ENCODE assay signal across 8 mouse cellular contexts in the genomic region with DNA sequence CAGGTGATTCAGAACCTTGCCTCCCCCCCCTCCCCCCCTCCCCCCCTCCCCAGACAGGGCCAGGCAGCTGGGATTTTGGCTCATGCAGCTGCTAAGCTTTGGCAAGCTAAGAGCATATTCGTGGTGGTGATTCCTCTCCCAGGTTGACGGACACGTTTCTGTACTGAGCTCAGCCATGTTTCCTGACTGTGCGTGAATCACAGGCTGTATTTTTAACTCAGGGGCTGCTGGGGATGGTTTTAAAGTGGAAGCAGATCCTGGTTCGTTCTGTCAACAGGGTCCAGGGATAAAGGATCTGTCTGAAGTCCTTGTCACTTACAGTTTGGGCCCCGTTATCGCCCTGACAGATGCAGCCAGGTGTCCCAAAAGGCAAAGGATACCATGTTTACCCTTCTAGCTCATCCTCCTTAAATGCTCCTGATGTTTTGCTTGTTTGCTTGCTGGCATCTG. TPM values are rescaled to one million over a fixed set of nuclear protein-coding genes. Genes with fewer than 3 reads are reported as not detected.
DNase-seq lines count a peak whose midpoint lies in the region; ATAC-seq and TF ChIP-seq lines count a peak whose summit lies in the region.

No protein-coding gene starts in this region.

- peak overlapping the region; percentile 52 for H3K4me3 ChIP-seq in gastrocnemius, adult 2 months
- H3K4me3 ChIP-seq in embryonic facial prominence, embryonic 11.5 days (ENCODE audit: low read depth, low read length), result no peak overlapping the region
- no peak overlapping the region for H3K4me3 ChIP-seq in hindbrain, postnatal 0 days (ENCODE audit: low read length)
- H3K4me3 ChIP-seq in neural tube, embryonic 15.5 days (replicated peaks), result peak overlapping the region; percentile 17

- no peaks in the 10 kb centered on the region for H3K9me3 ChIP-seq in embryonic facial prominence, embryonic 11.5 days (replicated peaks; ENCODE audit: control insufficient read depth, low read length)
- H3K9me3 ChIP-seq in hindbrain, postnatal 0 days (ENCODE audit: low read length), result no peaks in the 10 kb centered on the region
- H3K9me3 ChIP-seq in neural tube, embryonic 15.5 days (replicated peaks), result no peaks in the 10 kb centered on the region

- no peak overlapping the region for H3K4me2 ChIP-seq in embryonic facial prominence, embryonic 11.5 days (ENCODE audit: low read depth, low read length)
- H3K4me2 ChIP-seq in hindbrain, postnatal 0 days (ENCODE audit: low read depth, low read length), result peak overlapping the region; percentile 65
- H3K4me2 ChIP-seq in neural tube, embryonic 15.5 days, result peak overlapping the region; percentile 66

- peaks cover 20% of the 10 kb centered on the region for H3K4me1 ChIP-seq in embryonic facial prominence, embryonic 11.5 days (ENCODE audit: control insufficient read depth, insufficient read depth, low read length)
- peaks cover 56% of the 10 kb centered on the region for H3K4me1 ChIP-seq in hindbrain, postnatal 0 days (ENCODE audit: insufficient read depth, low read length)
- H3K4me1 ChIP-seq in neural tube, embryonic 15.5 days, result peaks cover 84% of the 10 kb centered on the region

- peak overlapping the region; percentile 100 for H3K27ac ChIP-seq in gastrocnemius, adult 2 months
- peak overlapping the region; percentile 98 for H3K27ac ChIP-seq in embryonic facial prominence, embryonic 11.5 days (replicated peaks; ENCODE audit: low read depth, low read length)
- H3K27ac ChIP-seq in hindbrain, postnatal 0 days, result peak overlapping the region; percentile 98
- peak overlapping the region; percentile 99 for H3K27ac ChIP-seq in neural tube, embryonic 15.5 days (replicated peaks)

- TF ChIP-seq CTCF in gastrocnemius, adult 2 months (IDR thresholded peaks at IDR 0.05), result no peak
- no peak for TF ChIP-seq CTCF in hindbrain, postnatal 0 days (IDR thresholded peaks at IDR 0.05; ENCODE audit: low read depth)

- DNase-seq in gastrocnemius, adult 2 months, result peak; percentile 64
- no peak for DNase-seq in gastrocnemius, postnatal 36 days
- peak; percentile 79 for DNase-seq in 3T3-L1 (ENCODE audit: low read depth, low spot score)
- no peak for DNase-seq in embryonic facial prominence, embryonic 11.5 days (ENCODE audit: low spot score)
- peak; percentile 64 for DNase-seq in hindbrain, postnatal 0 days (ENCODE audit: low spot score)
- no peak for DNase-seq in gastrocnemius, postnatal 14 days
- no peak for DNase-seq in adrenal gland, postnatal 25 days

- H3K36me3 ChIP-seq in embryonic facial prominence, embryonic 11.5 days (replicated peaks; ENCODE audit: control insufficient read depth, insufficient read depth, low read depth, low read length), result no peaks in the 10 kb centered on the region
- no peaks in the 10 kb centered on the region for H3K36me3 ChIP-seq in hindbrain, postnatal 0 days (ENCODE audit: insufficient read depth, low read length)
- no peaks in the 10 kb centered on the region for H3K36me3 ChIP-seq in neural tube, embryonic 15.5 days

- H3K27me3 ChIP-seq in embryonic facial prominence, embryonic 11.5 days (ENCODE audit: control insufficient read depth, insufficient read depth, low read length), result no peaks in the 10 kb centered on the region
- no peaks in the 10 kb centered on the region for H3K27me3 ChIP-seq in hindbrain, postnatal 0 days (ENCODE audit: insufficient read depth, low read length)
- no peaks in the 10 kb centered on the region for H3K27me3 ChIP-seq in neural tube, embryonic 15.5 days (replicated peaks)

- intact Hi-C loops in gastrocnemius, adult 2 months (cut with DNase I), result no loop called here
- intact Hi-C loops in gastrocnemius, postnatal 36 days (cut with DNase I), result no loop called here
- intact Hi-C loops in gastrocnemius, postnatal 14 days (cut with DNase I; ENCODE audit: low total_unique reads), result no loop called here

- peak overlapping the region; percentile 44 for H3K9ac ChIP-seq in embryonic facial prominence, embryonic 11.5 days (replicated peaks; ENCODE audit: low read length)
- peak overlapping the region; percentile 6 for H3K9ac ChIP-seq in hindbrain, postnatal 0 days (replicated peaks; ENCODE audit: low read length)
- peak overlapping the region; percentile 42 for H3K9ac ChIP-seq in neural tube, embryonic 15.5 days (replicated peaks)

- 16% methylated on average over 7 of the region's 7 CpGs for WGBS in embryonic facial prominence, embryonic 11.5 days
- WGBS in hindbrain, postnatal 0 days, result 5% methylated on average over 7 of the region's 7 CpGs
- 14% methylated on average over 7 of the region's 7 CpGs for WGBS in neural tube, embryonic 15.5 days

- no peak for ATAC-seq in embryonic facial prominence, embryonic 11.5 days (replicated peaks; ENCODE audit: insufficient number of reproducible peaks, low FRiP score, low TSS enrichment, low read depth)
- ATAC-seq in hindbrain, postnatal 0 days, result no peak
- ATAC-seq in neural tube, embryonic 15.5 days (ENCODE audit: low FRiP score), result no peak

RNA-seq across cellular contexts. Expression of a gene that starts 11.9 kb away (rescaled TPM):
- 10 to 100 TPM; 21.5 to 28.2 TPM for total RNA-seq in gastrocnemius, adult 2 months (2021)
- total RNA-seq in gastrocnemius, postnatal 36 days (2021), result 10 to 100 TPM; 18.6 to 23.7 TPM
- polyA plus RNA-seq in embryonic facial prominence, embryonic 11.5 days (2014; fragmentation: Nextera tagmentation; extraction: Ambion mirVana), result 15.5 and 16.4 TPM in 2 replicates
- total RNA-seq in hindbrain, postnatal 0 days (2014; rRNA removed), result 146 and 159 TPM in 2 replicates
- polyA plus RNA-seq in hindbrain, postnatal 0 days (2015; fragmentation: Nextera tagmentation; extraction: Ambion mirVana), result 59.4 and 66.9 TPM in 2 replicates
- 53.3 and 69.9 TPM in 2 replicates for polyA plus RNA-seq in neural tube, embryonic 15.5 days (2015; fragmentation: Nextera tagmentation; extraction: Ambion mirVana)
- total RNA-seq in gastrocnemius, postnatal 14 days (2021), result 10 to 100 TPM; 41.8 to 42.8 TPM
- total RNA-seq in adrenal gland, postnatal 25 days (2021), result 65.4 and 74.6 TPM in 2 replicates

RNA-seq across cellular contexts. Expression of a gene that starts 50.4 kb away (rescaled TPM):
- total RNA-seq in gastrocnemius, adult 2 months (2021), result 10 to 100 TPM; 32.2 to 33.8 TPM
- total RNA-seq in gastrocnemius, postnatal 36 days (2021), result 10 to 100 TPM; 26.3 to 30.3 TPM
- polyA plus RNA-seq in embryonic facial prominence, embryonic 11.5 days (2014; fragmentation: Nextera tagmentation; extraction: Ambion mirVana), result 30.8 and 33.5 TPM in 2 replicates
- 51.1 and 55.6 TPM in 2 replicates for total RNA-seq in hindbrain, postnatal 0 days (2014; rRNA removed)
- polyA plus RNA-seq in hindbrain, postnatal 0 days (2015; fragmentation: Nextera tagmentation; extraction: Ambion mirVana), result 27.6 and 29.6 TPM in 2 replicates
- polyA plus RNA-seq in neural tube, embryonic 15.5 days (2015; fragmentation: Nextera tagmentation; extraction: Ambion mirVana), result 37.2 and 40.8 TPM in 2 replicates
- total RNA-seq in gastrocnemius, postnatal 14 days (2021), result 10 to 100 TPM; 20.2 to 20.3 TPM
- total RNA-seq in adrenal gland, postnatal 25 days (2021), result 29.9 and 31.0 TPM in 2 replicates

Comparison
In these comparisons a context has a peak if more than half of its experiments do, and no peak if none do; other contexts are left out.
1. DNase-seq: peak in gastrocnemius, adult 2 months (single experiment), 3T3-L1 (single experiment) and hindbrain, postnatal 0 days (single experiment); none in gastrocnemius, postnatal 36 days (0 of 2), embryonic facial prominence, embryonic 11.5 days (single experiment), gastrocnemius, postnatal 14 days (single experiment) and adrenal gland, postnatal 25 days (single experiment).
2. H3K4me3 ChIP-seq: peak in gastrocnemius, adult 2 months (single experiment) and neural tube, embryonic 15.5 days (single experiment); none in embryonic facial prominence, embryonic 11.5 days (single experiment) and hindbrain, postnatal 0 days (single experiment).
3. Peak in every context shown above with its lines, with median percentiles within 50 percentile points of each other: H3K27ac ChIP-seq and H3K9ac ChIP-seq.